Mouse (Mus musculus) large intestine, adult 2 months (tissue): ENCODE results near the gene Nr6a1. TPM values are rescaled to one million over a fixed set of nuclear protein-coding genes. Genes with fewer than 3 reads are reported as not detected.
A peak's percentile ranks its signal among the peaks of the same experiment; 100 is the strongest.

ENCODE experiments used
- DNase-seq: peaks from one replicate; pipeline ENCODE4 v3.0.0-alpha.2; 2012; ENCODE audit warnings: low read depth, low spot score
- WGBS: fragments of 180-500 bp; shearing (Covaris S2); methylation state at CpG from one replicate; pipeline ENCODE4 v1.1.7; 2018; 5-methylcytosine and 5-hydroxymethylcytosine counted together
- polyA plus RNA-seq: library from polyadenylated mRNA; depleted of rRNA; stranded (reverse); fragments of >200 nt; gene quantifications from 2 replicates; pipeline ENCODE4 v1.2.3, GENCODE M21; 2012

Gene Nr6a1
- polyA plus RNA-seq, 1 experiment: 5.2 TPM

GRCm38 (mm10) chr2:38939047-38939446 is 11.6 kb upstream of the Nr6a1 start:
- DNase-seq: no peak
- 70% methylated on average over 2 of the region's 2 CpGs for WGBS

GRCm38 (mm10) chr2:38938007-38938406 is 10.5 kb upstream of the Nr6a1 start:
- 77% methylated on average over 1 of the region's 1 CpGs for WGBS
- no peak for DNase-seq

GRCm38 (mm10) chr2:38937396-38937795 is 9.9 kb upstream of the Nr6a1 start:
- DNase-seq: no peak
- 82% methylated on average over 3 of the region's 3 CpGs for WGBS

GRCm38 (mm10) chr2:38936721-38937378 is 9.4 kb upstream of the Nr6a1 start:
- 66% methylated on average over 9 of the region's 9 CpGs for WGBS
- DNase-seq: no peak

- no peak for DNase-seq
- 80% methylated on average over 5 of the region's 5 CpGs for WGBS
Measured at GRCm38 (mm10) chr2:38934936-38935335, 7.4 kb upstream of the Nr6a1 start.

- 28% methylated on average over 2 of the region's 2 CpGs for WGBS
- DNase-seq: no peak
Measured at GRCm38 (mm10) chr2:38933931-38934330, 6.4 kb upstream of the Nr6a1 start.

- no peak for DNase-seq
- WGBS: 15% methylated on average over 31 of the region's 32 CpGs
Measured at GRCm38 (mm10) chr2:38931851-38932667, 4.6 kb upstream of the Nr6a1 start, which contains the start of gene Olfml2a. Gene Olfml2a (plus strand): TSS chr2:38931978.

GRCm38 (mm10) chr2:38930269-38930668 is 2.8 kb upstream of the Nr6a1 start:
- DNase-seq: no peak
- whole genome bisulfite sequencing: 43% methylated on average over 2 of the region's 2 CpGs

GRCm38 (mm10) chr2:38926145-38926891 is 1.2 kb downstream of the Nr6a1 start:
- WGBS: under 1% methylated on average over 52 of the region's 53 CpGs
- DNase-seq: peak; percentile 82

GRCm38 (mm10) chr2:38925171-38926080 is 2.1 kb downstream of the Nr6a1 start:
- WGBS: 2% methylated on average over 51 of the region's 51 CpGs
- DNase-seq: peak; percentile 78

GRCm38 (mm10) chr2:38924571-38924970 is 2.9 kb downstream of the Nr6a1 start:
- DNase-seq: no peak
- WGBS: 24% methylated on average over 10 of the region's 10 CpGs

- 45% methylated on average over 2 of the region's 2 CpGs for WGBS
- no peak for DNase-seq
Measured at GRCm38 (mm10) chr2:38923911-38924310, 3.6 kb downstream of the Nr6a1 start.

GRCm38 (mm10) chr2:38923471-38923870 is 4.0 kb downstream of the Nr6a1 start:
- WGBS: 39% methylated on average over 3 of the region's 3 CpGs
- DNase-seq: no peak

GRCm38 (mm10) chr2:38921374-38921773 is 6.1 kb downstream of the Nr6a1 start:
- no peak for DNase-seq
- WGBS: 45% methylated on average over 1 of the region's 1 CpGs

GRCm38 (mm10) chr2:38916947-38917691 is 10.4 kb downstream of the Nr6a1 start:
- no peak for DNase-seq
- WGBS: 69% methylated on average over 4 of the region's 4 CpGs

- WGBS: 70% methylated on average over 4 of the region's 4 CpGs
- no peak for DNase-seq
Measured at GRCm38 (mm10) chr2:38914965-38915364, 12.5 kb downstream of the Nr6a1 start.

GRCm38 (mm10) chr2:38914517-38914916 is 13.0 kb downstream of the Nr6a1 start:
- no peak for DNase-seq
- 93% methylated on average over 1 of the region's 1 CpGs for WGBS

- WGBS: 71% methylated on average over 1 of the region's 1 CpGs
- no peak for DNase-seq
Measured at GRCm38 (mm10) chr2:38908604-38909003, 18.9 kb downstream of the Nr6a1 start.

GRCm38 (mm10) chr2:38906097-38906496 is 21.4 kb downstream of the Nr6a1 start:
- DNase-seq: no peak
- 30% methylated on average over 5 of the region's 5 CpGs for WGBS
